11 mouse cellular contexts compared by ENCODE assay signal in genomic region chr14:105851359-105852067, GRCm38 (mm10). TPM values are rescaled to one million over a fixed set of nuclear protein-coding genes. Genes with fewer than 3 reads are reported as not detected.
DNase-seq lines count a peak whose midpoint lies in the region; ATAC-seq and TF ChIP-seq lines count a peak whose summit lies in the region.
"Had no signal": no experiment of that assay in that cellular context is flagged by ENCODE, and none has a peak within 500 bp of the region (broad histone marks: within the 10 kb centered on the region; RNA-seq: fewer than 3 reads in every experiment).

No protein-coding gene starts in this region.

- 54% methylated on average over 7 of the region's 7 CpGs for WGBS in heart, embryonic 13.5 days
- WGBS in forebrain, postnatal 0 days, result 7% methylated on average over 7 of the region's 7 CpGs
- 3% methylated on average over 7 of the region's 7 CpGs for WGBS in midbrain, embryonic 13.5 days

- no peaks in the 10 kb centered on the region for H3K27me3 ChIP-seq in heart, embryonic 13.5 days (replicated peaks)
- H3K27me3 ChIP-seq in forebrain, postnatal 0 days (ENCODE audit: insufficient read depth, low read length), result no peaks in the 10 kb centered on the region
- H3K27me3 ChIP-seq in midbrain, embryonic 13.5 days, result no peaks in the 10 kb centered on the region

- H3K4me3 ChIP-seq in heart, embryonic 13.5 days, result no peak overlapping the region
- H3K4me3 ChIP-seq in bone marrow macrophage, adult 2 months (ENCODE audit: insufficient read depth, low read length), result peak overlapping the region; percentile 16; the same call in 1 of the 2 replicates
- H3K4me3 ChIP-seq in forebrain, postnatal 0 days (ENCODE audit: low read depth, low read length), result no peak overlapping the region
- no peak overlapping the region for H3K4me3 ChIP-seq in midbrain, embryonic 13.5 days (replicated peaks)
- H3K4me3 ChIP-seq: erythroblast, embryonic 14.5 days had no signal

- H3K36me3 ChIP-seq in heart, embryonic 13.5 days, result no peaks in the 10 kb centered on the region
- no peaks in the 10 kb centered on the region for H3K36me3 ChIP-seq in forebrain, postnatal 0 days (ENCODE audit: insufficient read depth)
- no peaks in the 10 kb centered on the region for H3K36me3 ChIP-seq in midbrain, embryonic 13.5 days

- TF ChIP-seq CTCF in bone marrow macrophage, adult 2 months (IDR thresholded peaks at IDR 0.05; ENCODE audit: low read depth, low read length), result no peak
- no peak for TF ChIP-seq CTCF in forebrain, postnatal 0 days (IDR thresholded peaks at IDR 0.05; ENCODE audit: low read depth)

- no peaks in the 10 kb centered on the region for H3K9me3 ChIP-seq in heart, embryonic 13.5 days
- no peaks in the 10 kb centered on the region for H3K9me3 ChIP-seq in forebrain, postnatal 0 days (ENCODE audit: low read length)
- no peaks in the 10 kb centered on the region for H3K9me3 ChIP-seq in midbrain, embryonic 13.5 days

- 0 out of 2 replicates have a peak overlapping the region, but pooled peaks have one; percentile 33 for H3K27ac ChIP-seq in heart, embryonic 13.5 days (replicated peaks)
- peak overlapping the region; percentile 92 for H3K27ac ChIP-seq in bone marrow macrophage, adult 2 months (ENCODE audit: insufficient read depth, low read depth, low read length)
- no peak overlapping the region; the same call in 1 of the 2 replicates for H3K27ac ChIP-seq in forebrain, postnatal 0 days (ENCODE audit: low read depth, low read length)
- peak overlapping the region; percentile 1; the same call in 1 of the 2 replicates for H3K27ac ChIP-seq in midbrain, embryonic 13.5 days

- no peak overlapping the region for H3K4me2 ChIP-seq in heart, embryonic 13.5 days
- H3K4me2 ChIP-seq in forebrain, postnatal 0 days (ENCODE audit: low read depth), result no peak overlapping the region
- H3K4me2 ChIP-seq in midbrain, embryonic 13.5 days (replicated peaks), result 0 out of 2 replicates have a peak overlapping the region, but pooled peaks have one; percentile 7

- no peaks in the 10 kb centered on the region for H3K4me1 ChIP-seq in heart, embryonic 13.5 days
- peaks cover 13% of the 10 kb centered on the region for H3K4me1 ChIP-seq in bone marrow macrophage, adult 2 months (ENCODE audit: control insufficient read depth, insufficient read depth, low read length)
- H3K4me1 ChIP-seq in forebrain, postnatal 0 days (ENCODE audit: insufficient read depth), result no peaks in the 10 kb centered on the region
- H3K4me1 ChIP-seq in midbrain, embryonic 13.5 days (replicated peaks), result peaks cover 9% of the 10 kb centered on the region

- no peak for ATAC-seq in heart, embryonic 13.5 days (ENCODE audit: extremely low read depth, insufficient number of reproducible peaks, low FRiP score, low TSS enrichment)
- peak; percentile 78 for ATAC-seq in forebrain, postnatal 0 days
- ATAC-seq in midbrain, embryonic 13.5 days, result peak; percentile 92

- H3K9ac ChIP-seq in heart, embryonic 13.5 days, result no peak overlapping the region
- H3K9ac ChIP-seq in forebrain, postnatal 0 days, result 0 out of 2 replicates have a peak overlapping the region, but pooled peaks have one; percentile 2
- H3K9ac ChIP-seq in midbrain, embryonic 13.5 days (replicated peaks), result no peak overlapping the region

- DNase-seq in heart, postnatal 25 days (ENCODE audit: low spot score), result no peak
- peak; percentile 41 for DNase-seq in forebrain, postnatal 0 days
- DNase-seq in gastrocnemius, postnatal 14 days, result no peak
- no peak for DNase-seq in cerebellum, postnatal 36 days
- DNase-seq in gastrocnemius, adult 8-10 months (ENCODE audit: low spot score in 2 of 2), result no peak
- DNase-seq: adrenal gland, postnatal 10 days; heart, postnatal 36 days had no signal

- no peak for TF ChIP-seq POLR2A in bone marrow macrophage, adult 2 months (IDR thresholded peaks at IDR 0.05; ENCODE audit: borderline replicate concordance, low read depth, low read length)

- intact Hi-C loops in heart, postnatal 25 days (cut with DNase I), result no loop called here
- intact Hi-C loops in gastrocnemius, postnatal 14 days (cut with DNase I; ENCODE audit: low total_unique reads), result no loop called here

RNA-seq across cellular contexts. Expression of gene Spry2, which starts 45.1 kb away (rescaled TPM):
- polyA plus RNA-seq in heart, embryonic 13.5 days (2015; fragmentation: Nextera tagmentation; extraction: Ambion mirVana), result 51.3 and 59.3 TPM in 2 replicates
- 10 to 100 TPM; 28.7 to 29.0 TPM for total RNA-seq in heart, postnatal 25 days (2021)
- polyA plus RNA-seq in bone marrow macrophage, adult 2 months (2012; ENCODE audit: insufficient read depth, insufficient read length, missing spikeins), result 3.2 and 3.5 TPM in 2 replicates
- 22.8 and 26.3 TPM in 2 replicates for total RNA-seq in forebrain, postnatal 0 days (2014; rRNA removed)
- polyA plus RNA-seq in forebrain, postnatal 0 days (2015; fragmentation: Nextera tagmentation; extraction: Ambion mirVana), result 49.9 and 56.7 TPM in 2 replicates
- polyA plus RNA-seq in midbrain, embryonic 13.5 days (2015; fragmentation: Nextera tagmentation; extraction: Ambion mirVana), result 26.9 and 38.6 TPM in 2 replicates
- 10 to 100 TPM; 25.0 to 31.8 TPM for total RNA-seq in gastrocnemius, postnatal 14 days (2021)
- 10 to 100 TPM; 15.7 to 20.8 (median 18.7) TPM for total RNA-seq in gastrocnemius, adult 8-10 months (2022)
- polyA plus RNA-seq: erythroblast, embryonic 14.5 days had no signal
